Mouse (Mus musculus) heart, embryonic 11.5 days (tissue): Measurements from ENCODE around the gene Rab34. TPM values are rescaled to one million over a fixed set of nuclear protein-coding genes. Genes with fewer than 3 reads are reported as not detected.

Experiments used
- ATAC-seq: fragments of 200-750 bp; cut with Nextera tagmentation; replicated peaks from 2 replicates; pipeline ENCODE4 v1.8.0; 2017; ENCODE audit warnings: moderate library complexity; ENCODE audit not compliant: insufficient number of reproducible peaks, low FRiP score, low TSS enrichment
- H3K27ac ChIP-seq: fragments of 300-500 bp; sonication (generic); 2 replicates; pipeline ENCODE4 v1.5.1; 2014; ENCODE audit warnings: mild to moderate bottlenecking, low read depth, low read length
- H3K27me3 ChIP-seq: fragments of 300-500 bp; sonication (generic); 2 replicates; pipeline ENCODE4 v1.6.1; 2014; ENCODE audit warnings: mild to moderate bottlenecking, low read length, mixed read lengths; ENCODE audit not compliant: control insufficient read depth, insufficient read depth
- H3K36me3 ChIP-seq: fragments of 300-500 bp; sonication (generic); 2 replicates; pipeline ENCODE4 v1.6.1; 2014; ENCODE audit warnings: mild to moderate bottlenecking, low read length, moderate library complexity, mixed read lengths; ENCODE audit not compliant: control insufficient read depth, insufficient read depth
- H3K4me1 ChIP-seq: fragments of 300-500 bp; sonication (generic); 2 replicates; pipeline ENCODE4 v1.6.1; 2014; ENCODE audit warnings: low read length; ENCODE audit not compliant: control insufficient read depth, insufficient read depth
- H3K4me2 ChIP-seq: fragments of 300-500 bp; sonication (generic); 2 replicates; pipeline ENCODE4 v1.6.1; 2014; ENCODE audit warnings: mild to moderate bottlenecking, moderate library complexity
- H3K4me3 ChIP-seq: fragments of 300-500 bp; sonication (generic); 2 replicates; pipeline ENCODE4 v1.5.1; 2014; ENCODE audit warnings: low read depth, low read length
- H3K9ac ChIP-seq: fragments of 300-500 bp; sonication (generic); 2 replicates; pipeline ENCODE4 v1.6.1; 2014; ENCODE audit warnings: mild to moderate bottlenecking, low read depth, low read length, moderate library complexity
- H3K9me3 ChIP-seq: fragments of 300-500 bp; sonication (generic); replicated peaks from 2 replicates; pipeline ENCODE4 v1.6.1; 2016; ENCODE audit warnings: low read length; ENCODE audit not compliant: control insufficient read depth
- WGBS: fragments of 180-500 bp; shearing (Covaris S2); extraction: QIAGEN DNeasy Blood & Tissue Kit; methylation state at CpG from one replicate; pipeline ENCODE4 v1.1.7; 2014; ENCODE audit not compliant: insufficient replicate concordance; 5-methylcytosine and 5-hydroxymethylcytosine counted together
- polyA plus RNA-seq: library from polyadenylated mRNA; unstranded; fragments of >200 nt; fragmentation: Nextera tagmentation; extraction: Ambion mirVana; gene quantifications from 2 replicates; pipeline ENCODE4 v1.2.1, GENCODE M21; 2014

The Rab34 gene
- polyA plus RNA-seq, 1 experiment from 2014 or later: 62.2 TPM

DNA sequence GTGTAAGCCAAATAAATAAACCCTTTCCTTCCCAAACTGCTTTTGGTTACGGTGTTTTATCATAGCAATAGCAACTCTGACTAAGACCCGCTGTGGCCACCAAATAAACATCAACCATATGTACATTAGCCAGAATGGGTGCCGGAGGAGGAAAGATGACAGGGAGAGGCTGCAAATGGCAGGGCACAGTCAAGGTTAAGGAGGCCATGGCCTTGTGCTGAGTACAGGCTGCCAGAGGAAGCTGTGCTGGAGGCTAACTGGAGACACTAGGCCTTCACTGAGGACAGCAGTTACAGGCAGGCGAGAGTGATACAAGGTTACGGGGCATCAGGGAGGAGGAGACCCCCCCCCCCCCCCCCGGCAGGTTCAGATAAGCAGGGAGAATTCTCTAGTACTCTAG, 21.7 kb downstream of the Rab34 start:
- no peaks in the 10 kb centered on the region for H3K27me3 ChIP-seq
- ATAC-seq: no peak
- no peak overlapping the region for H3K4me3 ChIP-seq
- H3K4me1 ChIP-seq: no peaks in the 10 kb centered on the region
- H3K27ac ChIP-seq: no peak overlapping the region
- H3K36me3 ChIP-seq: peaks cover 63% of the 10 kb centered on the region
- H3K9me3 ChIP-seq: no peaks in the 10 kb centered on the region
- H3K9ac ChIP-seq: no peak overlapping the region
- 87% methylated on average over 6 of the region's 6 CpGs for WGBS
- H3K4me2 ChIP-seq: no peak overlapping the region

DNA sequence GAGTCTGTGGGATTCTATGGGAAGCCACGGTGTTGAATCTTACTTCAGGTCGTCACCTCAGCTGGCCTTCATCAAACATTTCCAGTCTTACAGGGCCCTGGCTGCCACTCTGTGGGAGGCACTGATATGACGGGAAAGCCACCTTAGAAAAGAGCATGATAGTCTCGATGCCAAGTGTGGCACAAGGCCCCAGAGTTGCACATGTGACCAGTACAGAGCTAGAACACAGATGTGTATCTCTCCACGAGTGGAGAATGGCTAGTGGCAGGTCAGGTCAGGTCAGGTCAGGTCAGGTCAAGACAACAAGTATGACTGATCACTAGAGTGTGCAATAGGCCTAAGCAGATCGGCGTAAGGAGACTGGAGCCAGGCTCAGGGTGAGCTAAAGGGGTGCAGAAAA, 22.4 kb downstream of the Rab34 start:
- WGBS: 67% methylated on average over 7 of the region's 7 CpGs
- Histone ChIP-seq H3K4me2 (no peak overlapping the region), H3K27me3 (no peaks in the 10 kb centered on the region), H3K4me3 (no peak overlapping the region), H3K9me3 (no peaks in the 10 kb centered on the region), H3K9ac (no peak overlapping the region), H3K4me1 (no peaks in the 10 kb centered on the region), H3K36me3 (peaks cover 62% of the 10 kb centered on the region), H3K27ac (no peak overlapping the region)
- no peak for ATAC-seq

DNA sequence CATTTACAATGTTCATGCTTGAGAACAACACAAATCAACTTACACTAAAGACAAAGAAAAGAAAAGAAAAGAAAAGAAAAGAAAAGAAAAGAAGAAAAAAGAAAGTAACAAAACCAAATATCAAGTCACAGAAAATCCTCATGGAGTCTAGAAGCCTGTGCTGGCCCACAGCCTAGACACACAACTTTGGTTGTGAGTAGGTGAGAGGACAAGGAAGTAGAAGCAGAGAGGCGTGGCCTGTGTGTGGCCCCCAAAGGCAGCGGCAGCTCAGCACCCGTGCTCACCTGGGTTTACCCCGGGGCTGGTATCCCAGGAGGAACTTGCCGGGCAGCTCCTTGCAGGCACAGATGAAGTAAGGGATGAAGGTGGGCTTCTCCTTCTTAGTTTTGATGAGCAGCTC, 23.3 kb downstream of the Rab34 start:
- no peaks in the 10 kb centered on the region for H3K4me1 ChIP-seq
- no peak overlapping the region for H3K27ac ChIP-seq
- H3K4me3 ChIP-seq: no peak overlapping the region
- H3K9ac ChIP-seq: no peak overlapping the region
- H3K9me3 ChIP-seq: no peaks in the 10 kb centered on the region
- H3K27me3 ChIP-seq: no peaks in the 10 kb centered on the region
- no peak for ATAC-seq
- H3K36me3 ChIP-seq: peaks cover 64% of the 10 kb centered on the region
- no peak overlapping the region for H3K4me2 ChIP-seq
- 94% methylated on average over 5 of the region's 5 CpGs for WGBS

DNA sequence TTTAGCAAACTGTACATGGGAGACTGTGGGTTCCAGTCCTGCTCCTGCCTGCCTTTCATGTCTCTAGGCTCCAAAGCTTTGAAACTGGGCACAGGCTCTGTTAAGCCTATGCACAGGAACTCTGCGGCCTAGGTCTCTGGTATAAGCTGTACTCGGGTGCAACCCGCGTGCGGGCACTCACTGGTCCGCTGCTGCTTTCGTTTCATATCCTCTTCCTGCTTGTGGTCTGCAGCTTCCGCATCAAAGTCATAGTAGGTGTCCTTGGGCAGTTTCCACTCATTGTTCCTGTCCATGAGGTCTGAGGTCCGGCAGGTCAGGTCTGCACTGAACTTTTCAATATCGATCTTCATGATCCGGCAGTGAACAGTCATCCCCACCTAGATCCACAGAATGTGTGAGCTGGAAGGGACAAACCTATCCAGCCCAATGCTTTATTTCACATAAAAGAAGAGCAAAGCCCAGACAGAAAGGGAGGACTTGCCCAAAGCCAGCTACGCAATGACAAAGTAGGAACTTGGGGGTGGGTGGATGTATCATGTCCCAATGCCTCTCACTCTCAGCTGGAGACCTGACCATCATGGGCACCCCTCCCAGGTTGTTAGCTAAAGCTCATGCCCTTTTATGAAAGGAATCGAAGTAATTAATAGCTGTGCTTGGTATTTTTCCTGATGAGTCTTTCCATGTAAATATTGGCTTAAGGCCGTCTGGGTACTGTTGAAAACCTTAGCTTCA, 25.0 kb downstream of the Rab34 start:
- ATAC-seq: no peak
- Histone ChIP-seq H3K27ac (no peak overlapping the region), H3K9me3 (no peaks in the 10 kb centered on the region), H3K4me2 (no peak overlapping the region), H3K36me3 (peaks cover 60% of the 10 kb centered on the region), H3K27me3 (no peaks in the 10 kb centered on the region), H3K4me3 (no peak overlapping the region), H3K4me1 (no peaks in the 10 kb centered on the region), H3K9ac (no peak overlapping the region)
- WGBS: 94% methylated on average over 14 of the region's 14 CpGs

DNA sequence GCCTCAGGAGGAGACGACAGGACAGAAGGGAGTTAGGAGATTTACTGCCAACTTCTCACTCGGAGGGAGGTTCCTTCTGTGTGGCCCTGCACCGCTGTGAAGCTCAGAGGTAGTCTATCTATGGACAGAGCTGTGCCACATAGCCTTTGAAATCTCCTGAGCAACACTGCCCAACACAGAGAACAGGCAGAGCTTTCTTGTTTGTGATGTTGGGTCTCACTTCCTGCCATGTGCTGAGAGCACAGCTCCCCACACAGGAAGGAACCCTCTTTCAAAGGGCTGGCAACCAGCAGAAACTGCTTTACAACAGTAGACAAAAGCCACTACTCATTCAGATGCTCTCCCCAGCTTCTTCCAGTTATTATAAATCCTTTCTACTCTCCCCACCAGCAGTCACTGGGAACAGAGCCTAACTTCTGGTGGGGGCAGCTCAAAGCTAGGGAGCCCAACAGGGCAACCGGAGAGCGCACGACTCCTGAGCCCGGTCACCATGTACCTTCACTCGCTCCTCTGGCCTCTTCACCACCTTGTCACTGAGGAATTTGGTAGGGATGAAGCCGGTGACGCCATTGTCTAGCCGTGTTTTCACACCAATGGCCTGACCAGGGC, 27.6 kb downstream of the Rab34 start:
- no peak overlapping the region for H3K4me3 ChIP-seq

DNA sequence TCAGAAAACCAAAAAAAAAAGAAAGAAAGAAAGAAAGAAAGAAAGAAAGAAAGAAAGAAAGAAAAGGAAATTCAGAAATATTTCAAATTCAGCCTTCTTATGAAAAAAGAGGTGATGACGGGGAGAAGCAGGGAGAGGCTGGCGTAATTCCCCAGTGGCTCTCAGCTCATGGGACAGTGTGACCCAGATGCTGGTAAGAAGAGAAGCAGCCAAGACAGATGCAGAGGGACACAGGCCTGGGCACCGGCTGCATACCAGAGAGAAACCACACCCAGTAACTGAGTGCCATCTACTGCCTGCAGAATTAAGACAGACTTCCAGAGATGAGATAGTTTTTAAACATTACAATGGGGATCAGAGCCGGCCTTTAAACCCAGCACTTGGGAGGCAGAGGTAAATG, 35.4 kb downstream of the Rab34 start:
- no peak for ATAC-seq
- H3K9me3 ChIP-seq: no peaks in the 10 kb centered on the region
- H3K4me1 ChIP-seq: no peaks in the 10 kb centered on the region
- no peak overlapping the region for H3K4me3 ChIP-seq
- WGBS: 83% methylated on average over 4 of the region's 4 CpGs
- H3K27ac ChIP-seq: no peak overlapping the region
- no peaks in the 10 kb centered on the region for H3K27me3 ChIP-seq
- peaks cover 72% of the 10 kb centered on the region for H3K36me3 ChIP-seq
- no peak overlapping the region for H3K4me2 ChIP-seq
- no peak overlapping the region for H3K9ac ChIP-seq

More for the DNA sequence above, 27.6 kb downstream of the Rab34 start:
- H3K36me3 ChIP-seq: peaks cover 60% of the 10 kb centered on the region
- ATAC-seq: no peak
- H3K27ac ChIP-seq: no peak overlapping the region
- no peaks in the 10 kb centered on the region for H3K9me3 ChIP-seq
- no peaks in the 10 kb centered on the region for H3K4me1 ChIP-seq
- no peaks in the 10 kb centered on the region for H3K27me3 ChIP-seq
- no peak overlapping the region for H3K9ac ChIP-seq
- H3K4me2 ChIP-seq: no peak overlapping the region
- WGBS: 85% methylated on average over 11 of the region's 11 CpGs

DNA sequence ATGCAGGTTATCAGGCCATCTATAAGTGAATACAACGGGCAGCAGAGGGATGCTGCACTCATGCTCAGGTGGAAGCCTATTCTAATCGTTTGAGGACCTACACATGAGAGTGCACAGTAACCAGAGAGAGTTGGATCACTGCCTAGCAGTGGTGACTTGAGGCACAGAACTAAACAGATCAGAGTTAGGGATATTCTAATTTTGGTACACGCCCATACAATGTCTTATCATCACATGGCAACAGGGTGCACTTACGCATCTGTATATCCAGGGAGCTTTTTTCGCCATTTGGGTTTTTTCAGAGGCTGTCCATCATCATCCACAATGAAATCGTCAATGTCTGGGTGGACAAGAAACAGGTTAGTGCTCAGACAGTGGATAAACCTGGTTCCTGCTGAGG, 43.3 kb downstream of the Rab34 start:
- Histone ChIP-seq H3K27ac (no peak overlapping the region), H3K9ac (no peak overlapping the region), H3K27me3 (no peaks in the 10 kb centered on the region), H3K9me3 (no peaks in the 10 kb centered on the region), H3K4me2 (no peak overlapping the region), H3K36me3 (peaks cover 64% of the 10 kb centered on the region), H3K4me3 (no peak overlapping the region), H3K4me1 (no peaks in the 10 kb centered on the region)
- no peak for ATAC-seq
- whole genome bisulfite sequencing: 89% methylated on average over 6 of the region's 6 CpGs

DNA sequence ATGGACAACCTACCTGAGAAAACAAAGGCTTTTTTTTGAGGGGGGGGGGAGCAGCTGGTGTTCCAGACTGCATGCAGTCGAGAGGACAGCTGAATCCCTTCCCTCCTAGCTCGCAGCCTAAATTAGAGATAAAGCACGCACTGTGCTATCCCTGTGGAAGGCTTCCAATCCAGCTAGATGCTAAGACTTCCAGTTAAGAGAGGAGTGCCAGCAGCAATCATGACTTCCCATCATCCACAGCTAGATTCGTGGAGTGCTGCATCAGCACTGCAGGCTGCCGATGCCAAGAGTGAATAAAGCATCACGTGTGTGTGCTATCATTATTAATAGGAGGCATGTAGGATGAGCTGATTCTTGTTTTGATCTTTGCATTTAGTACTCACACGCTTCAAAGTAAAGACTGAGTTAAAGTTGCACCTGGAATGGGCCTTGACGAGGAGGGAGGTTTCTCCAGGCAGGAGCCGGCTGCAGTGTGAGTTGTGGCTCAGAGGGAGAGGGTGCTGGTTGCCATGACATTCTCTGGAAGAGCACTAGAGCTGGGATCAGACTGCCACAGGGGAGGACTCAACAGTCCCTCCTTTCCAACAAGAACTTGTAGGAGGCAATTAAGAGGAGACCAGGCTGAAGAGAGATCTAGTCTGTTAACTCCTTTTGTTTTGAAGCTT, 52.1 kb downstream of the Rab34 start:
- no peaks in the 10 kb centered on the region for H3K27me3 ChIP-seq
- 89% methylated on average over 9 of the region's 9 CpGs for WGBS
- H3K4me2 ChIP-seq: no peak overlapping the region
- H3K9me3 ChIP-seq: no peaks in the 10 kb centered on the region
- no peak overlapping the region for H3K9ac ChIP-seq
- no peak overlapping the region for H3K4me3 ChIP-seq
- no peak overlapping the region for H3K27ac ChIP-seq
- no peak for ATAC-seq
- peaks cover 8% of the 10 kb centered on the region for H3K4me1 ChIP-seq
- H3K36me3 ChIP-seq: peaks cover 8% of the 10 kb centered on the region; the same call in 1 of the 2 replicates
